Mouse (Mus musculus): ENCODE data around the gene Magea10.

The Magea10 gene

DNA sequence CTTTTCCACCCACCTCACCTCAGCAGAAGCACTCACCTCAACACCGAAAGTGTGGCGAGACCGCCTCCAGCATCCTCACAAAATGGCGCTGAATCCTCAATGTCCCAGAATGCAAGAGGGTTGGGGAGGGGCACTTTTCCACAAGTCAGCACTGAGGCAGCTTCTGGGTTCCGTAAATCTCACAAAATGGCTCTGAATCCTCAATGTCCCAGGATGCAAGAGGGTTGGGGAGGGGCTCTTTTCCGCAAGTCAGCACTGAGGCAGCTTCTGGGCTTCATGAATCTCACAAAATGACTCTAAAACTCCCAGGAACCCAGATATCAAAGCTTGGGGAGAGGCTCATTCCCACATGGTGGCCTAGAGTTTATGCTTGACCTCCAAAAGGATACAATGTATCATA is at the start of gene Magea10:
TSS of gene Magea10 (minus strand) at position 101 of the 400 bp plus-strand sequence.
- no peak for DNase-seq (ENCODE audit: low read depth, low spot score)

DNA sequence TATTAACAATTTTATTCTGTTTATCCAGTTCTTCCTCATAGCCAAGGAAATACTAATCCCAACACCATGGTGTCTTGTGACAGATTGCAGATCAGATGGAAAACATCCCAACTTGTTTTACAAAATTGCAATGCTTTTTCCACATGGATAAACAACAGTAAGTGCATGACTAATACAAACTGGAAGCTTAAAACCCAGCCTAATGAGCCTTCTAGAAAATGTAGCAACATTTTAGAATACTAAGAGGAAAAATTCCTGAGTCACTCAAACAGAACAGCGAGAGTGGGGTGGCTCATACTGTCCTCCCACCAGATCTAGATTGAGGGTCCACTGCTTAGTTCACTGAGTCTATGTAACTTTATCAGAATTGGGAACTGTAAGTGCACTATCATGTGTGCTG is 4.7 kb downstream of the Magea10 start:
- DNase-seq (ENCODE audit: low read depth, low spot score), result no peak

Data from mesoderm, embryonic 11.5 days (tissue).